Mouse (Mus musculus): ENCODE data around the gene Clmp. TPM values are rescaled to one million over a fixed set of nuclear protein-coding genes. Genes with fewer than 3 reads are reported as not detected.
"Not testable (repeated sequence)": the region's sequence is repeated elsewhere in the genome, so short reads cannot be mapped to it uniquely, and the experiment has no call there.

Clmp gene
- polyA plus RNA-seq, 1 experiment from 2014 or later = 1.7 TPM

DNA sequence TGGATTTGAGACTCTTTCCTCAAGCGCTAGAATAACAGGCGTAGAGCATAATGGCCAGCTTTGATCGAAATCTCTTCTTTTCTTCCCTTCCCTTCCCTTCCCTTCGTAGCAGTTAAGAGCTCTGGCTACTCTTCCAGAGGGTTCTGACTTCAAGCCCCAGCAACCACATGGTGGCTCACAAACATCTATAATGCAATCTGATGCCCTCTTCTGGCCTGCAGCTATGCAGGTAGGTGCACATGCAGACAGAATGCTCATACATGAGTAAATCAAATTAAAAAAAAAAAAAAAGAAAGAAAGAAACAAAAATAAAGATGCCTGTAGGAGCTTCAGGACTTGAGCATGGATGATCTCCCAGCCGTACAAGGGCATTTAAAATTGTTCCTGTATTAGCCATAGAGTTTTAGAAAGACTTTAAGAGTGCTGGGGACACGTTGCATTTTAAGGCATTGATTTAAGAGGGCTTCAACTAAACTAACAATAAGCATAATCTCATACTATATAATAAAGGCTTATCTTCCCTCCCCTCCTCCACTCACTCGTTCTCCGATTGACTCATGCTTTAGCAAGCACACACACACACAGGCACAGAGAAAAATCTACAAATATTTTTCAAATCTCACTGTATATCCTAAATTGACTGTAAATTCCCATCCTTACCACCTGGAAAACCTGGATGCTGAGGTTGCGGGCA, 79.3 kb downstream of the Clmp start:
- ATAC-seq (ENCODE audit: low read depth) (no peak), DNase-seq (no peak)
- Histone ChIP-seq H3K9me3 (replicated peaks) (no peaks in the 10 kb centered on the region), H3K4me3 (replicated peaks) (no peak overlapping the region), H3K36me3 (no peaks in the 10 kb centered on the region), H3K27me3 (no peaks in the 10 kb centered on the region), H3K4me2 (no peak overlapping the region), H3K27ac (no peak overlapping the region), H3K9ac (no peak overlapping the region), H3K4me1 (replicated peaks) (no peaks in the 10 kb centered on the region)
- 61% methylated on average over 8 of the region's 9 CpGs for WGBS (ENCODE audit: insufficient replicate concordance)

DNA sequence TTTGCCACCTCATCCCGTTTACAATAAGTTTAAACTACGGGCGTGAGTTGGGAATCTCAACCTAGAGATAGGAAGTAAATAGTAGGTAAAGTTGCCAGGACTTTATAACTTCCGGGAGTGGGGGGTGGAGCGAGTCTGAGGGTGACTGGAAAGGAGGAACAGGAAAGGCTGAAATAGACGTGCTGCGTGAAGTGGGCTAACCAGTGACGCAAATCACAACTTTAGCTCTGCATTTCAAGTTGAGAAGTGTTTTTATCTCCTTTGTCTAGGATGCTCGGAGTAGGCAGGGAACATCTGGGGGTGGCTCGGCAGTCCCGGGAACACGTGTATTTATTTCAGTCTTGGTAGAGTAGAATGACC, 79.8 kb downstream of the Clmp start:
- Histone ChIP-seq H3K27me3 (no peaks in the 10 kb centered on the region), H3K4me3 (replicated peaks) (no peak overlapping the region), H3K4me2 (no peak overlapping the region), H3K9ac (no peak overlapping the region), H3K4me1 (replicated peaks) (no peaks in the 10 kb centered on the region), H3K9me3 (replicated peaks) (no peaks in the 10 kb centered on the region), H3K36me3 (no peaks in the 10 kb centered on the region), H3K27ac (no peak overlapping the region)
- WGBS (ENCODE audit: insufficient replicate concordance) = 19% methylated on average over 12 of the region's 12 CpGs
- DNase-seq (no peak), ATAC-seq (ENCODE audit: low read depth) (no peak)

DNA sequence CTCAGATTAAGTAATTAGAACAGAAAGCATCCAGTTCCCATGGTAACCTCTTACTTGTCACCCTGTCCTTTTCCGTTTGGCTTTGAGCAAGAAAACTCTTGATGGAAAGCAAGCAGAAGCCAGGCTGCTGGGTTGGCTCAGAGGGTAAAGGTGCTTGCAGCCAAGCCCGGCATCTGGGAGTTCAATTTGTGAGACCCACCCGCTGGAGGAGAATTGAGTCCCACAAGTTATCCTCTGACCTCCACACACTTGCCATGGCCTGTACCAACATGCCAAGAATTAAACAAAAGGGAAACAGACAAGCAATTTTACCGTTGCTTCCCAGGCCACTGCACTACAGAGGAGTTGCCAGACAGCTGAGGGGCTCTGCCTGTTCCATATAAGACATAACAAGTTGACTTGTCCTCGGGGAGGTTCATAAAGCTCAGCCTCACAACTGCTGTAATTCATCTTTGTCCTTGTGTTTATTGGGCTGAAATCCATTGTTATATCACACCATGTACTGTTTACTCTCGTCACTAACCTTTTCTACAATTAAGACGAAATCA, 80.4 kb downstream of the Clmp start:
- H3K27ac ChIP-seq = no peak overlapping the region
- 61% methylated on average over 7 of the region's 7 CpGs for WGBS (ENCODE audit: insufficient replicate concordance)
- no peak for ATAC-seq (ENCODE audit: low read depth)

DNA sequence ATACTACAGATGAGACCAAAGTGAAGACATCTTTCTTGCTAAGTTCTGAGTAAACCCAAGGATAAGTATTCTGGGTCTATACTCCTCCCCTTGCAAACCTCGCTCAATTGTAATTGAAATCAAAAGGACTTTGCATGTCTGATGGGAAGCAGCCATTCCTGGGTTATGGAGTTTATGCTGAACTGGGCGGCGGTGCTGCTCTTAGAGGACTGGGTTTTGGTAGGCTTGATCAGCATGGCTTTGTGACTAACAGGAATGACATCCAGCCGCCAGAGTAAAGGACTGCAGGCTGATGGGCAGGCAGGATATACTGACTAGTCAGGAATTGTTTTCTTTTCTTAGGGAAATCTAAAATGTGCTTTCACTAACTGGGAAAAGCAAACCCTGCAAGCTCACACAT, 82.2 kb downstream of the Clmp start:
- DNase-seq = no peak
- WGBS (ENCODE audit: insufficient replicate concordance) = 59% methylated on average over 4 of the region's 4 CpGs
- ATAC-seq (ENCODE audit: low read depth) = no peak
- Histone ChIP-seq H3K4me3 (replicated peaks) (no peak overlapping the region), H3K9me3 (replicated peaks) (no peaks in the 10 kb centered on the region), H3K27me3 (no peaks in the 10 kb centered on the region), H3K36me3 (no peaks in the 10 kb centered on the region), H3K9ac (no peak overlapping the region), H3K4me2 (no peak overlapping the region), H3K4me1 (replicated peaks) (no peaks in the 10 kb centered on the region), H3K27ac (no peak overlapping the region)

More for the DNA sequence above, 80.4 kb downstream of the Clmp start:
- H3K4me2 ChIP-seq = no peak overlapping the region
- no peaks in the 10 kb centered on the region for H3K27me3 ChIP-seq
- H3K36me3 ChIP-seq = no peaks in the 10 kb centered on the region
- H3K4me1 ChIP-seq (replicated peaks) = no peaks in the 10 kb centered on the region
- no peak overlapping the region for H3K4me3 ChIP-seq (replicated peaks)
- H3K9ac ChIP-seq = no peak overlapping the region
- no peaks in the 10 kb centered on the region for H3K9me3 ChIP-seq (replicated peaks)
- DNase-seq = no peak

DNA sequence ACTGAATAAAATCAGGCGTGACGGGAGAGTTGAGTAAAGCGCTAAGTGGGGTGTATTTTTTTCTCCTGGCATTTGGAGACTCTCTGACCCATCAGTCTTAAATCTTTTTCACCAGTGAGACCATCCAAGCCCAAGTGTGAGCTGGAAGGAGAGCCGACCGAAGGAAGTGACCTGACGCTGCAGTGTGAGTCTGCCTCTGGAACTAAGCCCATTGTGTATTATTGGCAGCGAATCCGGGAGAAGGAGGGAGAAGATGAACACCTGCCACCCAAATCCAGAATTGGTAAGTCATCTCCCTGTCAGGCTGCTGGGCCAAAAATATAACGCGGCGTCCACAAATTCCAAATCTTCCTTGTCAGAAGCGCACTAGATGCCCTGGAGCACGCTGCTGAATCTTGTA, 86.5 kb downstream of the Clmp start:
- H3K36me3 ChIP-seq = no peaks in the 10 kb centered on the region
- ATAC-seq (ENCODE audit: low read depth) (no peak), DNase-seq (no peak)
- H3K4me1 ChIP-seq (replicated peaks) = no peaks in the 10 kb centered on the region; the same call in 1 of the 2 replicates
- no peak overlapping the region for H3K4me2 ChIP-seq
- no peaks in the 10 kb centered on the region for H3K9me3 ChIP-seq (replicated peaks)
- 70% methylated on average over 13 of the region's 13 CpGs for WGBS (ENCODE audit: insufficient replicate concordance)
- no peaks in the 10 kb centered on the region for H3K27me3 ChIP-seq
- H3K4me3 ChIP-seq (replicated peaks) = no peak overlapping the region
- H3K9ac ChIP-seq = no peak overlapping the region
- no peak overlapping the region for H3K27ac ChIP-seq

DNA sequence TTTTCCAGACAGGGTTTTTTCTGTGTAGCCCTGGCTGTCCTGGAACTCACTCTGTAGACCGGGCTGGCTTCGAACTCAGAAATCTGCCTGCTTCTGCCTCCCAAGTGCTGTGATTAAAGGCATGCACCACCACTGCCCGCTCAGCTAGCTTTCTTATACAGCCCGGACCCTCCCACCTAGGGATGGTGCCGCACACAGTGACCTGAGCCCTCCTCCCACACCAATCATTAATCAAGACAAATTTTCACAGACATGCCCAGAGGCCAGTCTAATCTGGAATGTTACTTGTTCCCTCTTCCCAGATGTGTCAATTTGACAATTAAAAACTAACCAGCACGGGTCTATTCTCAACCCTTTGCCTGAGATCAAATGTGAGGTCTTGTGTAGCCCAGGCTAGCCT, 87.4 kb downstream of the Clmp start:
- not testable (repeated sequence) for ATAC-seq (ENCODE audit: low read depth)

DNA sequence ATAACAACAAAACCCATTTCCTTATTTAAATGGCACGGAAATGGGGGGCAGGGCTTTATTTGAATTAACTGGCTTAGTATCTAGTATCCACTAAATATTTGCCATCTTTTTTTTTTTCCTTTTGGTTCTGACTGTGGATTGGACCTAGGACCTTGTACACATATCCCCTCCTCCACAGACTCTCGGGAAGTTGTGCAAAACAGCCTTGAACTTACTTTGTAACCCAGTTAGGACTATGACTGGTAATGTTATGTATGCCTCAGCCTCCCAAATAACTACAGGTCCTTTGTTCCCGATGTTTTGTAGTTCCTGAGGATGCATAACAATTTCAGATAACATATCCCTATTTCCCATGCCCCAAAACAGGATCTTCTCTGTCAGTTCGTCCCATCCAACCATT, 88.1 kb downstream of the Clmp start:
- 51% methylated on average over 4 of the region's 4 CpGs for WGBS (ENCODE audit: insufficient replicate concordance)
- Histone ChIP-seq H3K4me1 (replicated peaks) (no peaks in the 10 kb centered on the region; the same call in 1 of the 2 replicates), H3K9ac (no peak overlapping the region), H3K27me3 (no peaks in the 10 kb centered on the region), H3K9me3 (replicated peaks) (no peaks in the 10 kb centered on the region), H3K27ac (no peak overlapping the region), H3K4me3 (replicated peaks) (no peak overlapping the region), H3K36me3 (no peaks in the 10 kb centered on the region), H3K4me2 (no peak overlapping the region)
- DNase-seq (no peak), ATAC-seq (ENCODE audit: low read depth) (no peak)

More for the DNA sequence above, 87.4 kb downstream of the Clmp start:
- H3K9ac ChIP-seq; H3K36me3 ChIP-seq; H3K4me1 ChIP-seq (replicated peaks); H3K4me3 ChIP-seq (replicated peaks); H3K27ac ChIP-seq; DNase-seq; H3K4me2 ChIP-seq; H3K27me3 ChIP-seq; H3K9me3 ChIP-seq (replicated peaks): not testable (repeated sequence)
- 78% methylated on average over 6 of the region's 6 CpGs for WGBS (ENCODE audit: insufficient replicate concordance)

DNA sequence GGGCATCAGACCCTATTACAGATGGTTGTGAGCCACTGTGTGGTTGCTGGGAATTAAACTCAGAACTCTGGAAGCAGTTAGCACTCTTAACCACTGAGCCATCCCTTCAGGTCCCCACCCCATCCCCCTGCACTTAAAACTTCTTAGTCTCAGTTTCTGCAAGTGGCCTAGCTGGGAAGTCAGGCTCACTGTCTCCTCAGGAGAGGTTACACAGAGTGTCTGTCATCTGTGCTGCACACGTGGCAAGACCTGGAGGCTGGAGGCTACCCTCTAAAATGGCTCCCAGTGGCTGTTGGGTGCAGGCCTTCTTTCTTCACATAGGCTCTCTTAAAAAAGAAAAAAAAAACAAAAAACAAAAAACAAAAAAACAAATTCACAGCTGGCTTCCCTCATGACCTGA, 90.3 kb downstream of the Clmp start:
- Histone ChIP-seq H3K4me2 (no peak overlapping the region), H3K4me3 (replicated peaks) (no peak overlapping the region), H3K27ac (no peak overlapping the region), H3K9ac (no peak overlapping the region), H3K4me1 (replicated peaks) (peaks cover 2% of the 10 kb centered on the region; the same call in 1 of the 2 replicates), H3K36me3 (no peaks in the 10 kb centered on the region), H3K9me3 (replicated peaks) (no peaks in the 10 kb centered on the region), H3K27me3 (peaks cover 5% of the 10 kb centered on the region)
- DNase-seq (no peak), ATAC-seq (ENCODE audit: low read depth) (no peak)
- WGBS (ENCODE audit: insufficient replicate concordance) = 19% methylated on average over 1 of the region's 1 CpGs

DNA sequence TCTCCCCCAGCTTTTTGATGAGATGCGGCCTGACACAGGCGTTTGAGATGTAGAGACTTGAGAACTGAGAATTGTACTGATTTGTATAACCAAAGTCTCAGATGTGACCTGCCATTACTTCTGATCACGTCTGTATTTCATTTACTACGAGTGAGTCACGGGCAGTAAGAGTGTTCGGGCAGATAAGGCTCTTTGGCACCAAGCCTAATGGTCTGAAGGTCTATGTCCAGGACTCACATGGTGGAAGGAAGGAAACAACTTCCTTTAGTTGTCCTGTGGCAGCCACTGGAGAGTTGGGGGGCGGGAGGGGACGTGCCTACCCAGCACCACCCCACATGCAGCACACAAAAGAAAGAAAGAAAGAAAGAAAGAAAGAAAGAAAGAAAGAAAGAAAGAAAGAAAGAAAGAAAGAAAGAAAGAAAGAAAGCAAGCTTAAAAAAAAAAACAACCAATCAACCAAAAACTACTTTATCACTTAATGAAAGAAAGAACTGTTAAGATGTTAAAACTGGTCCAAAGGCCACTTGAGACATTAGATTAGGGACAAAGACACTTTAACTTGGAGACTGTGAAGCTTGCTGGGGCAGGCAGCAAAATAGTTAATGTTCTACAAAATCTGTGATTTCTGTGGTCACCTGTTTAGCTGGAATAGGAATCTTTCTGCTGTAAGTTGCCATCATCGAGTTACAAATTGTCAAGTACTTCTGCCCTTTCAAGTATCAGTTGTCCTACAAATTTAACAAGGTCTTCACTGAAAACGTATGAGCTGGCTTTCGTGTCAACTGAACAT, 90.9 kb downstream of the Clmp start:
- no peaks in the 10 kb centered on the region for H3K36me3 ChIP-seq
- no peak for DNase-seq
- H3K4me3 ChIP-seq (replicated peaks) = no peak overlapping the region
- 33% methylated on average over 11 of the region's 11 CpGs for WGBS (ENCODE audit: insufficient replicate concordance)
- no peak for ATAC-seq (ENCODE audit: low read depth)
- H3K9ac ChIP-seq = no peak overlapping the region
- H3K27ac ChIP-seq = no peak overlapping the region
- peaks cover 5% of the 10 kb centered on the region; the same call in 1 of the 2 replicates for H3K4me1 ChIP-seq (replicated peaks)
- no peak overlapping the region for H3K4me2 ChIP-seq
- no peaks in the 10 kb centered on the region for H3K9me3 ChIP-seq (replicated peaks)
- H3K27me3 ChIP-seq = peaks cover 10% of the 10 kb centered on the region

DNA sequence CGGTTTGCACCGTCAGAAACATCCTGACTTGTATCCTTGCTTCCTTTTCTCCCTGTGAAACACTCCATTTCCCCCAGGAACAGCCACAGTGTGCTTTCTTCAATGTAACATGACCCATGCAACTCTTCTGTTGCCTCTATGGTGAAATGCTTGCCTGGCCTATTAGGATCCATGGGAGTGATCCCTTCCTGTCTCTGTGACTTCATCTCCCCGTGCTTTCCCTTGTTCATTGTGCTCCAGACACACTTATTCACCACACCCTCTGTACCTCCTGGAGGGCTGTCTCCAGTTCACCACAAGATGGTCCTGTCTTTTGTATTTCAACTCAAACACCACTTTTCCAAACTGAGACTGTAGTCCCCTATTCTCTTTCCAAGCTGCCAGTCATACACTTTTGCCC, 94.3 kb downstream of the Clmp start:
- H3K9me3 ChIP-seq (replicated peaks) = no peaks in the 10 kb centered on the region
- no peak overlapping the region for H3K27ac ChIP-seq
- peaks cover 29% of the 10 kb centered on the region for H3K4me1 ChIP-seq (replicated peaks)
- ATAC-seq (ENCODE audit: low read depth) = no peak
- H3K9ac ChIP-seq = no peak overlapping the region
- no peaks in the 10 kb centered on the region for H3K36me3 ChIP-seq
- 43% methylated on average over 3 of the region's 3 CpGs for WGBS (ENCODE audit: insufficient replicate concordance)
- peaks cover 33% of the 10 kb centered on the region for H3K27me3 ChIP-seq
- H3K4me2 ChIP-seq = no peak overlapping the region
- no peak overlapping the region for H3K4me3 ChIP-seq (replicated peaks)
- DNase-seq = no peak

DNA sequence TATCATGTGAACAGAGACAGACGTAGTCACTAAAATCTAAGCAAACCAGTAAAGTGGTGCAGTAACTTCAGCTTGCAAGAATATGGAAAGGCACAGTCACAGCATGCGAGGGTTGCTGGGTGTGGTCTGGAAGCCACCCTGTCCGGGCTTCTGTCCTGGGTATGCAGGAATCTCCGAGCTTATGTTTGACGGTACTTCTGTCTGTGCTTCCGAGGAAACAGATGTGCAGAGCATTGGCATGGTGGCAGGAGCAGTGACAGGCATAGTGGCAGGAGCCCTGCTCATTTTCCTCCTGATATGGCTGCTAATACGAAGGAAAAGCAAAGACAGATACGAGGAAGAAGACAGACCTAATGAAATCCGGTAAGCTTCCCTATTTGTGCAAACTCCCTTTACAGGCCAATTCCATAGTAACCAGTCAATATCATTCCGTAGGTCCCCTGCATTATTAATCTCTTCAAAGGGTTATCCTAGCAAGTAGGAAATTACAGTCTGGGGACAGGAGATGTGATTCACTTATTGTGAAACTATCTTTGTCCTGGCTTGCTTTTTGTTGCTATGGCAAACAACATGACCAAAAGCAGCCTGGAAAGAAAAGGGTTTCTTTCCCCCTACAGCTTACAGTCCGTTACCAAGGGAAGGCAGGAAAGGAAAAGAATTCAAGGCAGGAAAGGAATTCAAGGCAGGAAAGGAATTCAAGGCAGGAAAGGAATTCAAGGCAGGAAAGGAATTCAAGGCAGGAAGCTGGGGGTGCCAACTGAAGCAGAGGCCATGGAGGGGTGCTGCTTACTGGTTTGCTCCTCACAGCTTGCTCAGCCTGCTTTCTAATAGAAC, 95.3 kb downstream of the Clmp start:
- Histone ChIP-seq H3K9ac (no peak overlapping the region), H3K4me3 (replicated peaks) (no peak overlapping the region), H3K4me2 (no peak overlapping the region), H3K27ac (peak overlapping the region; percentile 41; the same call in 1 of the 2 replicates), H3K36me3 (no peaks in the 10 kb centered on the region), H3K4me1 (replicated peaks) (peaks cover 29% of the 10 kb centered on the region), H3K27me3 (peaks cover 37% of the 10 kb centered on the region), H3K9me3 (replicated peaks) (no peaks in the 10 kb centered on the region)
- WGBS (ENCODE audit: insufficient replicate concordance) = 43% methylated on average over 11 of the region's 11 CpGs
- no peak for DNase-seq
- no peak for ATAC-seq (ENCODE audit: low read depth)

Data from liver, embryonic 13.5 days (tissue).